Mouse (Mus musculus): ENCODE data around the gene Tmem235. TPM values are rescaled to one million over a fixed set of nuclear protein-coding genes. Genes with fewer than 3 reads are reported as not detected.
A peak's percentile ranks its signal among the peaks of the same experiment; 100 is the strongest.

The Tmem235 gene
- polyA plus RNA-seq, 1 experiment from 2014 or later, result not detected

DNA sequence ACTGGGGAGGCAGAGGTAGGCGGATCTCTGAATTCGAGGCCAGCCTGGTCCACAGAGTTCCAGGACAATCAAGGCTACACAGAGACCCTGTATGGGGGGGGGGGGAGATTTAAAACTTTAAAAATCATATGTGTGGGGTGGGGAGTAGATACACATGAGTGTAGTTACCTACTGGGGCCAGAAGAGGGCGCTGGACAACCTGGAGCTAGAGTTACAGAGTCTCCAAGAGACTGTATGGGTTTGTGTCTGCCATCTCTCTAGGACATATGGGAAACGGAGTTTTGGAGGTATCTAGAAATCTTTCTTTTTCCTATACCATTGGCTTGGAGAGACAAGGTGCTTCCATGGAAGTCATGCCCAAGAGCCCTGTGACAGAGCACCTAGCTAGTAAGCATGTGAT is 13.9 kb downstream of the Tmem235 start:
- Histone ChIP-seq H3K4me1 (peaks cover 38% of the 10 kb centered on the region), H3K4me3 (no peak overlapping the region), H3K9ac (no peak overlapping the region), H3K4me2 (replicated peaks) (no peak overlapping the region), H3K9me3 (replicated peaks) (no peaks in the 10 kb centered on the region), H3K27me3 (peaks cover 13% of the 10 kb centered on the region), H3K27ac (no peak overlapping the region), H3K36me3 (no peaks in the 10 kb centered on the region)
- WGBS, result 57% methylated on average over 4 of the region's 4 CpGs
- ATAC-seq (ENCODE audit: low FRiP score), result no peak

DNA sequence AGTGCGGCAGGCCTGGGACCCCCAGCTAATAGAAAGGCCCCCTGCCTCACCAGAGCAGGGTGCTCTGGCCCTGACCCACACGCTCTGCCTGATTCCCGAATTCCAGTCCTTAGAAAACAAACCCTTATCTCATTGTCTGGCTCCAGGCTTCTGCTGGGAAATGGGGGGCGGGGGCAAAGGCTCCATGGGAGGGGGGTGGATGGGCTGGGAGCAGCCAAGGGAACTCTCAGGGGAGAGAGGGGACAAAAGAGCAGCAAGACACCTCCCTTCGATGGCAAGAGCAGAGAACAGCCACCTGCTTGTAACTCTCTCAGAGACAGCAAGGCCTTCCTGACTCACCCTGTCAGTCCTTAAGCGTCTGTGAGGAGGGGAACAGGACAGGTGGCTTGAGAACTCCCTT is 15.1 kb downstream of the Tmem235 start:
- no peaks in the 10 kb centered on the region for H3K9me3 ChIP-seq (replicated peaks)
- H3K9ac ChIP-seq, result no peak overlapping the region
- WGBS, result 23% methylated on average over 6 of the region's 6 CpGs
- H3K4me2 ChIP-seq (replicated peaks), result no peak overlapping the region
- no peak overlapping the region for H3K27ac ChIP-seq
- no peak for ATAC-seq (ENCODE audit: low FRiP score)
- peaks cover 35% of the 10 kb centered on the region for H3K4me1 ChIP-seq
- H3K4me3 ChIP-seq, result no peak overlapping the region
- no peaks in the 10 kb centered on the region for H3K36me3 ChIP-seq
- peaks cover 18% of the 10 kb centered on the region for H3K27me3 ChIP-seq

DNA sequence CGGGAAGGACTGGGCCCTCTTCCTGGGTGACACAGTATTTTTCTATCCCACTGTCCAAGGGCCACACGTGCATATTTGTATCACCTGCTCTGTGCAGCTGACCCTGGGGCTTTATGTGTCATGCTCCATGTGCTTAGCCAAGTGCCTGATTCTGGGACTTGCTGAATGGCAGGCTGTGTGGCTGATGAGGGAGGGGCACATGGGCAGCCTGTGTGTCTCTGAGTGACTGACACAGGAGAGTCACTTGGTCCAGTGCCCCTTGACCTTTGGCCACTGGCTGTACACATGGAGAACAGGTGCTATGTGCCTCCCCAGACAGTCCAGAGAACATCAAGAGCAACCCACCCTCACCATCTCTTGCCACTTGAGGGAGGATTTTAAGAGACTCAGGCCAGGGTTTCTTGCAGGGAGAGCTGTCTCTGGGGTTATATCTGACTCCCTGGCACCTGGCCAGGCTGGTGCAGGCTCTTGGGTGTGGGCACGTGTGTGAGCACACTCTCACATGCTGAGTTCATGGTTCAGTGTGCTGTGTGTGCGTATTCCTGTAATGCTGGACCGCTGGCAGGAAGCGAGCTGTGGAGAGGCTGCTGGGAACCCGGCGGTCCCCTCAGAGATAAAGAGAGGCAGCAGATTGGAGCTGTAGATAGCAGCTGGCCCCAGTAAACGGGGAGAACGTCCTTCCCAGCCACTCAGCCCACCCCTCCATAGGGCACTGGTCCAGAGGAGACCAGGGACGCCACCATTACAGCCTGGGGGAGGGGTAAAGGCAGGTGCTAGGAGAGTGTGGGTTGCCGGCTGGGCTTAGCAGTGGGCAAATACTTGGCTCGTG is 17.6 kb downstream of the Tmem235 start:
- H3K27me3 ChIP-seq, result peaks cover 12% of the 10 kb centered on the region
- peaks cover 37% of the 10 kb centered on the region for H3K4me1 ChIP-seq
- H3K9ac ChIP-seq, result no peak overlapping the region
- H3K36me3 ChIP-seq, result no peaks in the 10 kb centered on the region
- ATAC-seq (ENCODE audit: low FRiP score), result peak; percentile 46
- WGBS, result 32% methylated on average over 13 of the region's 13 CpGs
- peak overlapping the region; percentile 24; the same call in 1 of the 2 replicates for H3K4me2 ChIP-seq (replicated peaks)
- H3K9me3 ChIP-seq (replicated peaks), result no peaks in the 10 kb centered on the region
- H3K27ac ChIP-seq, result peak overlapping the region; percentile 49
- no peak overlapping the region for H3K4me3 ChIP-seq

DNA sequence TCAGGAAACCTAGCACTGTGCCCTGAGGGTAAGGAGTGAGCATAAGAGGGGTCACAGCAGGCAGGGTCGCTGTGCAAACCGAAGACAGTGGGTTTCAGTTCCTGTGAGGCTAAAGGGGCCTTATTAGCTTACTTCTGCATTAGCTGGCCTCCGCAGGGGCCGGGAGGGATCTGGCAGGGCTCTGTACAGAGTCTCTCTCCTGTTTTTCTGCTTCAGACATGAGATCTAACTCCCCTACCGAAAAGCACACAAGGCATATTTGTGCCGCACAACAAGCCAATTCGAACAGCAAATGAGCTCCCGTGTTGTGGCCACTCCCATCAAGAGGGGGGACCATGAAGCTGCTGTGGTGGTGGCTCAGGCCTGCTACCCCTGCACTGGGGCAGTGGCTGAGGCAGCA is 18.3 kb downstream of the Tmem235 start:
- H3K4me1 ChIP-seq, result peaks cover 34% of the 10 kb centered on the region
- no peaks in the 10 kb centered on the region for H3K36me3 ChIP-seq
- peaks cover 12% of the 10 kb centered on the region for H3K27me3 ChIP-seq
- H3K9ac ChIP-seq, result no peak overlapping the region
- ATAC-seq (ENCODE audit: low FRiP score), result no peak
- peak overlapping the region; percentile 24; the same call in 1 of the 2 replicates for H3K4me2 ChIP-seq (replicated peaks)
- WGBS, result 32% methylated on average over 8 of the region's 8 CpGs
- no peaks in the 10 kb centered on the region for H3K9me3 ChIP-seq (replicated peaks)
- peak overlapping the region; percentile 49 for H3K27ac ChIP-seq
- no peak overlapping the region for H3K4me3 ChIP-seq

DNA sequence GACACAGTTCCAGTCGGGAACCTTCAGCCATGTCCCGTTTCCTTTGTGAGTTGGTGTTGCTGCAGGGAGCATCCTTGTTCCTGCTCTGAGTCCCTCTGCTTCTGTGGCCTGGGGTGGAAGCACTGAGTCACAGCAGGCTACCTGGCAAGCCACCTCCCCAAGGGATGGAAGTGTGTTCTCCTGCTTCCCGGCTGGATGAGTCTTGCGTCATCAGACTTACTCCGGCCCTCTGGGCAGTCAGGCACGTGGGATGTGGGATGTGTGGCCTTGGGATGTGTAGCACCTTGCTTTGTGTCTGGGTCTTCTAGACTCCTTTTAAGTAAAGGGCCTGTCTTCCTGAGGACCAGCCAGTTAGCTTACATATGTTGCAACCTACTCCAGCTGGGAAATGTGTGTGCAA is 19.1 kb downstream of the Tmem235 start:
- peaks cover 12% of the 10 kb centered on the region for H3K27me3 ChIP-seq
- H3K27ac ChIP-seq, result no peak overlapping the region
- H3K9ac ChIP-seq, result no peak overlapping the region
- no peaks in the 10 kb centered on the region for H3K36me3 ChIP-seq
- H3K4me1 ChIP-seq, result peaks cover 34% of the 10 kb centered on the region
- WGBS, result 79% methylated on average over 6 of the region's 6 CpGs
- no peaks in the 10 kb centered on the region for H3K9me3 ChIP-seq (replicated peaks)
- no peak overlapping the region for H3K4me2 ChIP-seq (replicated peaks)
- no peak for ATAC-seq (ENCODE audit: low FRiP score)
- H3K4me3 ChIP-seq, result no peak overlapping the region

GRCm38 (mm10) chr11:117880336-117880976 is 19.9 kb downstream of the Tmem235 start:
- Histone ChIP-seq H3K9ac (no peak overlapping the region), H3K27ac (no peak overlapping the region), H3K9me3 (replicated peaks) (no peaks in the 10 kb centered on the region), H3K4me1 (peaks cover 32% of the 10 kb centered on the region), H3K4me2 (replicated peaks) (no peak overlapping the region), H3K36me3 (no peaks in the 10 kb centered on the region), H3K27me3 (peaks cover 14% of the 10 kb centered on the region), H3K4me3 (no peak overlapping the region)
- 93% methylated on average over 9 of the region's 9 CpGs for WGBS
- ATAC-seq (ENCODE audit: low FRiP score), result no peak

DNA sequence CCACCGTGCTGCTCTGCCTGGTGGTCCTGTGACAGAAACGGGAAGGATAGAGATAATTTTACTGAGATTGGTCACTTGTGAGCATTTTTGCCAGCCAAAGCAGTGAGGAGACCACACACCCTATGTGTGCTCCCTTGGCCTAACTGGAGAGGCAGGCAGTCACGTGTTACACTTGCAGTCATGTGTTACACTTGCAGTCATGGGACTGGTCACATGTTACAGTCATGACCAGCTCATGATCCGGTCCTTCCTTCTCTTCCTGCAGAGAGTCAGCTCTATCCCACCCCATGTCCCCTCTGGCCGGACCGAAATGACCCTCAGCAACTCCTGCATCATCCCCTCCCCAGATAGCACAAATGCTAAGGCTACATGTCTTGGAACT is 20.4 kb downstream of the Tmem235 start:
- Histone ChIP-seq H3K4me1 (peaks cover 27% of the 10 kb centered on the region), H3K27me3 (peaks cover 18% of the 10 kb centered on the region), H3K4me3 (no peak overlapping the region), H3K9ac (no peak overlapping the region), H3K36me3 (no peaks in the 10 kb centered on the region), H3K27ac (no peak overlapping the region), H3K4me2 (replicated peaks) (no peak overlapping the region), H3K9me3 (replicated peaks) (no peaks in the 10 kb centered on the region)
- no peak for ATAC-seq (ENCODE audit: low FRiP score)
- 81% methylated on average over 6 of the region's 6 CpGs for WGBS

- peaks cover 27% of the 10 kb centered on the region for H3K4me1 ChIP-seq
- no peaks in the 10 kb centered on the region for H3K9me3 ChIP-seq (replicated peaks)
- no peak overlapping the region for H3K27ac ChIP-seq
- ATAC-seq (ENCODE audit: low FRiP score), result no peak
- H3K4me2 ChIP-seq (replicated peaks), result no peak overlapping the region
- no peaks in the 10 kb centered on the region for H3K36me3 ChIP-seq
- no peak overlapping the region for H3K4me3 ChIP-seq
- H3K9ac ChIP-seq, result no peak overlapping the region
- 22% methylated on average over 8 of the region's 8 CpGs for WGBS
- H3K27me3 ChIP-seq, result peaks cover 21% of the 10 kb centered on the region
Observed at GRCm38 (mm10) chr11:117881787-117882186, 21.2 kb downstream of the Tmem235 start.

DNA sequence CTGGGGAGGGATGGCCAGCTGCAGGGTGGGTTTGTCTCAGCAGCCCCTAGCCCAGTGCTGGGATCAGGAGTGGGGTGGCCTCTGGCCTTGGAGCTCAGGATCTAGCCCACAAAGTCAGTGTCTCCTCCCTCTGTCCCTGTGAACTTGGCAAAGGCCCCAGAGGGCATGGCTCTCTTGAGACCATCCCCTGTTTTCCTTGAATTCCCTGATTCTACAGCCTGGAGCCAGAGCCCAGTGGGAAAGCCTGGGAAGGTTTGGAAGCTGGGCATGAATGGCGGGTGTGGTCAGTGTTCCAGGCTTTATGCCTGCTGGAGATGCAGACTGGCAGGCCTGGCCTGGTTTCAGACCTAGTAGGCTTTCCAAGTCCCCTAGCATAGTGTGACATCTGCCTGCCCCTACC is 21.7 kb downstream of the Tmem235 start:
- Histone ChIP-seq H3K36me3 (no peaks in the 10 kb centered on the region), H3K4me1 (peaks cover 27% of the 10 kb centered on the region), H3K9me3 (replicated peaks) (no peaks in the 10 kb centered on the region), H3K4me3 (no peak overlapping the region), H3K9ac (no peak overlapping the region), H3K4me2 (replicated peaks) (no peak overlapping the region), H3K27me3 (peaks cover 21% of the 10 kb centered on the region), H3K27ac (no peak overlapping the region)
- 71% methylated on average over 1 of the region's 1 CpGs for WGBS
- ATAC-seq (ENCODE audit: low FRiP score), result no peak

DNA sequence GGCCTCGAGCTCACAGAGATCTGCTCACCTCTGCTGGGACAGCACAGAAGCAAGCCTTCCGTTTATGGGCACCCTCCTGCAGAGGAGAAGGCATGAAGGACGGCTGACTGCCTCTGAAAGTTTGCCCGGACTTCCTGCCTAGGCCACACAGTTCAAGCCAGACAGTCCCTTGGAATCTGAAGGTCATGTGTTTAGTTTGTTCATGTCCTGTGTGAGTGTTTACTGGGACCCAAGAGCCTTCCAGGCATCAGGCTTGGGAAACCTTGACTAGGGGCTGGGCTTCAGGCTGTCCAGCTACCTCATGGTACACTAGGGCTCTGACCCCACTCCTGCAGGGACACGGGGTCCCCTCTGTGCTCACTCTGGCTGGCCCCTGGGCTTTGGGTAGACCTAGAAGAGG is 25.4 kb downstream of the Tmem235 start:
- Histone ChIP-seq H3K9ac (no peak overlapping the region), H3K4me2 (replicated peaks) (no peak overlapping the region), H3K4me3 (no peak overlapping the region), H3K27ac (no peak overlapping the region), H3K27me3 (peaks cover 30% of the 10 kb centered on the region), H3K4me1 (peaks cover 40% of the 10 kb centered on the region), H3K36me3 (no peaks in the 10 kb centered on the region), H3K9me3 (replicated peaks) (no peaks in the 10 kb centered on the region)
- 61% methylated on average over 5 of the region's 5 CpGs for WGBS
- ATAC-seq (ENCODE audit: low FRiP score), result no peak

DNA sequence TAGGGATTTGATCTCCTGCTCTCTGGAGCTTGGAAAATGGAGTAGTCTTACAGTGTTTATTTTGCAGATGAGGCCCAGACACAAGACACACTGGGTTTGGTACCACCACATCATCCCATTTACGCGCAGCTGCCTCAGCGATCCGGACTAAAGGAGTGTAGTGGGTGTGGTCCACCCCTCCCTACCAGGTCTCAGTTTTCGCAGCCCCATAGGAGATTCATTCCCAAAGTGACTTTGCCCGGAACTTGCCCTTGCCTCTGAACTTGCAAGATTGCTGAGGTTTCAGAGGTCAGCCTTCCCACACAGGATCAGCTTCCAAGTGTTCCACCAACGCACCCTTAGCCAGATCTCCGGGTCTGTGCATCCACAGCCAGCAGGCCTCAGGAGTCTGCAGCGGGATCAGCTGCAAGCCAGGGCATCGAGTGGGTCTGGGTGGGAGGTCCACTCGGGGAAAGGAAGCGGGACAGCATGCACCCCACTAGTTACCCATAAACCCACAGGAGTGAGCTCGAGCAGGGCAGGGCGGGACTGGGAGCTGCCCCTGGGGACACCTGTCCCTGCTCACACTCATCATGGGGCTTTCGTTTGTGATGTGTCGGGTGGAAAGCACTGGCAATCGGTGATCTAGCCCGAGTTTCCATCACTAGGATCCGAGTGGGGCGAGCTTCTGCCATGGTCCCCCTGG is 27.8 kb downstream of the Tmem235 start:
- H3K36me3 ChIP-seq, result no peaks in the 10 kb centered on the region
- peak; percentile 26; the same call in 1 of the 2 replicates for ATAC-seq (ENCODE audit: low FRiP score)
- H3K4me1 ChIP-seq, result peaks cover 38% of the 10 kb centered on the region
- H3K4me3 ChIP-seq, result peak overlapping the region; percentile 23
- 8% methylated on average over 20 of the region's 20 CpGs for WGBS
- H3K27me3 ChIP-seq, result peaks cover 48% of the 10 kb centered on the region
- no peak overlapping the region for H3K27ac ChIP-seq
- peak overlapping the region; percentile 51 for H3K4me2 ChIP-seq (replicated peaks)
- H3K9me3 ChIP-seq (replicated peaks), result no peaks in the 10 kb centered on the region
- H3K9ac ChIP-seq, result peak overlapping the region; percentile 39; the same call in 1 of the 2 replicates

All from hindbrain, embryonic 12.5 days (tissue).